Mouse (Mus musculus) lung, adult 2 months (tissue): ENCODE measurements around the gene Tmtc2.

ENCODE experiments used
- CTCF ChIP-seq: fragments of 200-500 bp; IDR thresholded peaks from 2 replicates; pipeline ENCODE4 v1.5.1; 2011; ENCODE audit warnings: mild to moderate bottlenecking, low read length, control low read depth; ENCODE audit not compliant: insufficient read depth
- POLR2A ChIP-seq: fragments of 200-500 bp; IDR thresholded peaks from 2 replicates; pipeline ENCODE4 v1.6.1; 2011; ENCODE audit warnings: low read depth, mild to moderate bottlenecking, control low read depth, low read length, borderline replicate concordance; ENCODE audit errors: extremely low read depth

DNA sequence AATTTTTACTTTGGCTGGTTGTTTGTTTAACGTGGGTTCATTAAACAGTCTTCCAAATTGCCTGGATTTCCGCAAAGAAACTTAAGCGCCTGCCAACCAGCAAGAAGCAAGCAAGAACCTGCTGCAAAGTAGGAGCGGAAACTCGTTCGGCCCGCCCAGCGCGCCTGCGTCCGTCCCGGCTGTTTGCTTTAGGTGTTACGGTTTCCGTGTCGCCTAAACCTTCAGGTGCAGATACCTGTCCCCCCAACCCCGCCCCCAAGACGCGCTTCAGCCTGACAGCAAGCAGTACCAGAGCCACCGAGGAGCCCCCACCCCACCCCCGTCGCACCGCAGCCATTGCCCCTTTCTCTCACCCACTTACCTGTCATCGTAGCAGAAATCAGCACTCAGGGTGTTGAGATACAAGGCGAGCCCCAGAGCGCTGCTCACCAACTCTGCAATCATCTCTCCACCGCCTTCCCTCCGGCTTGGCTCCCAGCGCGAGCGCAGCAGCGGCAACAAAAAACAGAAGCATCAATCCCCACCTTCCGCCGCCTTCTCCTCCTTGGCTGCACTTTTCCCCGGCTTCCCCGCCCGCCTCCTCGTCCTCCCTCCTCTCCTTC is 844 bp downstream of the Tmtc2 start:
- TF ChIP-seq CTCF (no peak), POLR2A (no peak)
